Mouse (Mus musculus): ENCODE results near the gene Zfp68. TPM values are rescaled to one million over a fixed set of nuclear protein-coding genes. Genes with fewer than 3 reads are reported as not detected.
A peak's percentile ranks its signal among the peaks of the same experiment; 100 is the strongest.
"Not testable (repeated sequence)": the region's sequence is repeated elsewhere in the genome, so short reads cannot be mapped to it uniquely, and the experiment has no call there.

The Zfp68 gene
- polyA plus RNA-seq, 1 experiment from 2014 or later, result 78.6 TPM

- WGBS, result 52% methylated on average over 4 of the region's 4 CpGs
- peak; percentile 36; the same call in 1 of the 2 replicates for TF ChIP-seq CTCF (IDR thresholded peaks at IDR 0.05; ENCODE audit: low read depth)
- Histone ChIP-seq H3K4me2 (no peak overlapping the region), H3K27ac (ENCODE audit: low read depth) (no peak overlapping the region), H3K27me3 (ENCODE audit: insufficient read depth, low read length) (no peaks in the 10 kb centered on the region), H3K4me3 (ENCODE audit: low read depth, low read length) (no peak overlapping the region), H3K36me3 (ENCODE audit: insufficient read depth) (no peaks in the 10 kb centered on the region), H3K4me1 (ENCODE audit: insufficient read depth) (no peaks in the 10 kb centered on the region), H3K9me3 (ENCODE audit: low read depth, low read length) (peaks cover 2% of the 10 kb centered on the region; the same call in 1 of the 2 replicates), H3K9ac (no peak overlapping the region)
- peak; percentile 62 for DNase-seq
- no peak for ATAC-seq (ENCODE audit: insufficient read depth)
Measured at GRCm38 (mm10) chr5:138571623-138572022, 47.9 kb downstream of the Zfp68 start.

- H3K9me3 ChIP-seq (ENCODE audit: low read depth, low read length); H3K36me3 ChIP-seq (ENCODE audit: insufficient read depth); H3K4me1 ChIP-seq (ENCODE audit: insufficient read depth); H3K4me3 ChIP-seq (ENCODE audit: low read depth, low read length); ATAC-seq (ENCODE audit: insufficient read depth); H3K9ac ChIP-seq; H3K27ac ChIP-seq (ENCODE audit: low read depth); H3K4me2 ChIP-seq; H3K27me3 ChIP-seq (ENCODE audit: insufficient read depth, low read length); DNase-seq: not testable (repeated sequence)
- 79% methylated on average over 2 of the region's 2 CpGs for WGBS
Measured at GRCm38 (mm10) chr5:138564612-138565011, 54.9 kb downstream of the Zfp68 start, which contains the start of gene 1700123K08Rik. TSS of gene 1700123K08Rik (minus strand) at chr5:138564712.

Small RNA genes lying within 50 kb of the gene (microRNA-seq; reads per million reads assigned to microRNA genes)
- not detected for gene Gm24082 (ENCODE audit: borderline number of aligned reads)

Other genes starting within 250 kb of the Zfp68 start
- 35.5 and 41.9 TPM in 2 replicates for gene Zfp157, start 178.3 kb downstream of the Zfp68 start, polyA plus RNA-seq (2014; fragmentation: Nextera tagmentation; extraction: Ambion mirVana)
- gene 1700123K08Rik, start 55.0 kb downstream of the Zfp68 start, polyA plus RNA-seq (2014; fragmentation: Nextera tagmentation; extraction: Ambion mirVana), result not detected in 2 replicates
- gene A430033K04Rik, start 3.1 kb upstream of the Zfp68 start, polyA plus RNA-seq (2014; fragmentation: Nextera tagmentation; extraction: Ambion mirVana), result 12.8 and 14.0 TPM in 2 replicates
- 7.3 and 8.4 TPM in 2 replicates for gene Fam20c, start 134.8 kb upstream of the Zfp68 start, polyA plus RNA-seq (2014; fragmentation: Nextera tagmentation; extraction: Ambion mirVana)
- not detected in 2 replicates for gene Gm5294, start 200.3 kb upstream of the Zfp68 start, polyA plus RNA-seq (2014; fragmentation: Nextera tagmentation; extraction: Ambion mirVana)